Mouse (Mus musculus): ENCODE measurements around the gene Dlg4. TPM values are rescaled to one million over a fixed set of nuclear protein-coding genes. Genes with fewer than 3 reads are reported as not detected.

Gene Dlg4
- total and polyA plus RNA-seq, 3 experiments: 6.8 to 15.3 (median 7.3) TPM

- Histone ChIP-seq H3K4me1 (ENCODE audit: control insufficient read depth in 1 of 2, insufficient read depth in 2 of 2) (peaks cover 12 to 63% of the 10 kb centered on the region in 2 experiments), H3K4me3 (replicated peaks in 1 of 3; ENCODE audit: low read depth in 2 of 3, low read length in 2 of 3, poor library complexity in 1 of 3) (peak overlapping the region; percentile 62 to 96 (median 86)), H3K36me3 (replicated peaks in 1 of 2; ENCODE audit: control insufficient read depth in 1 of 2, insufficient read depth in 1 of 2, low read length in 1 of 2) (peaks cover 39 to 71% of the 10 kb centered on the region in 2 experiments), H3K9ac (ENCODE audit: insufficient read depth, low read depth) (peak overlapping the region; percentile 57), H3K9me3 (replicated peaks; ENCODE audit: low read length) (no peaks in the 10 kb centered on the region), H3K27me3 (replicated peaks) (no peaks in the 10 kb centered on the region), H3K79me2 (replicated peaks; ENCODE audit: control insufficient read depth, extremely low read depth, insufficient read depth, poor library complexity, severe bottlenecking) (peaks cover 46% of the 10 kb centered on the region), H3K4me2 (ENCODE audit: insufficient read depth, low read depth, poor library complexity, severe bottlenecking) (peak overlapping the region; percentile 72), H3K27ac (ENCODE audit: insufficient read depth, low read depth) (peak overlapping the region; percentile 84)
- in situ Hi-C loops (cut with MboI; ENCODE audit: low pct_ligation_motif_present, low pct_unique_long_range_greater_than_20kb, low sequenced_read_pairs): loop anchor here (25.0 kb wide), 1 partner anchor 914 kb away; the partner anchor contains the start of genes Per1 and Vamp2
- TF ChIP-seq USF1 (IDR thresholded peaks at IDR 0.05; ENCODE audit: low read depth, low read length) (no peak), JUN (IDR thresholded peaks at IDR 0.05; ENCODE audit: insufficient read depth, low read depth, low read length) (no peak), IRF4 (IDR thresholded peaks at IDR 0.05; ENCODE audit: low read depth, low read length) (no peak), MAZ (IDR thresholded peaks at IDR 0.05; ENCODE audit: low read depth, low read length) (no peak), ELF1 (IDR thresholded peaks at IDR 0.05; ENCODE audit: low read depth, low read length) (no peak), SMC3 (IDR thresholded peaks at IDR 0.05; ENCODE audit: low read depth, low read length) (no peak), USF2 (conservative IDR thresholded peaks at IDR 0.05; ENCODE audit: low read depth, low read length) (no peak), MAX (IDR thresholded peaks at IDR 0.05; ENCODE audit: low read length) (no peak), HCFC1 (IDR thresholded peaks at IDR 0.05; ENCODE audit: low read depth, low read length) (no peak), ZC3H11A (IDR thresholded peaks at IDR 0.05; ENCODE audit: low read depth, low read length) (no peak), TBP (conservative IDR thresholded peaks at IDR 0.05; ENCODE audit: low read depth, low read length) (no peak), SIN3A (IDR thresholded peaks at IDR 0.05; ENCODE audit: low read length) (no peak), MEF2A (IDR thresholded peaks at IDR 0.05; ENCODE audit: borderline replicate concordance, low read depth, low read length) (no peak), MXI1 (IDR thresholded peaks at IDR 0.05; ENCODE audit: low read depth, low read length) (no peak), ETS1 (conservative IDR thresholded peaks at IDR 0.05; ENCODE audit: low read depth, low read length) (no peak), UBTF (IDR thresholded peaks at IDR 0.05; ENCODE audit: low read depth, low read length) (no peak), NELFE (IDR thresholded peaks at IDR 0.05; ENCODE audit: low read depth, low read length) (no peak)
- dilution Hi-C loops (cut with MboI; ENCODE audit: extremely low pct_ligation_motif_present, extremely low pct_unique_long_range_greater_than_20kb, low sequenced_read_pairs): no loop called here
- DNase-seq (ENCODE audit: extremely low read depth): no peak
These were observed 15.6 kb upstream of the Dlg4 start for GRCm38 (mm10) chr11:70001159-70001558.

- H3K36me3 ChIP-seq (replicated peaks in 1 of 2; ENCODE audit: control insufficient read depth in 1 of 2, insufficient read depth in 1 of 2, low read length in 1 of 2): peaks cover 46 to 78% of the 10 kb centered on the region in 2 experiments
- peak; percentile 84 for DNase-seq (ENCODE audit: extremely low read depth)
- peaks cover 39% of the 10 kb centered on the region for H3K79me2 ChIP-seq (replicated peaks; ENCODE audit: control insufficient read depth, extremely low read depth, insufficient read depth, poor library complexity, severe bottlenecking)
- dilution Hi-C loops (cut with MboI; ENCODE audit: extremely low pct_ligation_motif_present, extremely low pct_unique_long_range_greater_than_20kb, low sequenced_read_pairs): no loop called here
- in situ Hi-C loops (cut with MboI; ENCODE audit: low pct_ligation_motif_present, low pct_unique_long_range_greater_than_20kb, low sequenced_read_pairs): loop anchor here (25.0 kb wide), 1 partner anchor 915 kb away; the partner anchor contains the start of genes Per1 and Vamp2
- no peaks in the 10 kb centered on the region for H3K9me3 ChIP-seq (replicated peaks; ENCODE audit: low read length)
- peak; percentile 33 for TF ChIP-seq SMC3 (IDR thresholded peaks at IDR 0.05; ENCODE audit: low read depth, low read length)
- TF ChIP-seq JUND (conservative IDR thresholded peaks at IDR 0.05; ENCODE audit: low read depth, low read length): no peak
- TF ChIP-seq ZC3H11A (IDR thresholded peaks at IDR 0.05; ENCODE audit: low read depth, low read length): no peak
- no peak for TF ChIP-seq CHD2 (IDR thresholded peaks at IDR 0.05; ENCODE audit: low read length)
- TF ChIP-seq RAD21 (IDR thresholded peaks at IDR 0.05; ENCODE audit: low read depth, low read length): peak; percentile 63
- TF ChIP-seq BHLHE40 (IDR thresholded peaks at IDR 0.05; ENCODE audit: low read depth, low read length): no peak
- no peak for TF ChIP-seq NRF1 (IDR thresholded peaks at IDR 0.05; ENCODE audit: low read depth, low read length)
- TF ChIP-seq CTCF (conservative IDR thresholded peaks at IDR 0.05 in 1 of 2, IDR thresholded peaks at IDR 0.05 in 1 of 2; ENCODE audit: low read depth in 2 of 2, low read length in 2 of 2): peak; percentile 73 to 75
- H3K27me3 ChIP-seq (replicated peaks): no peaks in the 10 kb centered on the region
- 0 out of 2 replicates have a peak overlapping the region, but pooled peaks have one; percentile 72 for H3K4me2 ChIP-seq (ENCODE audit: insufficient read depth, low read depth, poor library complexity, severe bottlenecking)
- H3K4me1 ChIP-seq (ENCODE audit: control insufficient read depth in 1 of 2, insufficient read depth in 2 of 2): peaks cover 12 to 63% of the 10 kb centered on the region in 2 experiments
- no peak overlapping the region for H3K4me3 ChIP-seq (replicated peaks in 1 of 3; ENCODE audit: low read depth in 2 of 3, low read length in 2 of 3, poor library complexity in 1 of 3)
- H3K27ac ChIP-seq (ENCODE audit: insufficient read depth, low read depth): no peak overlapping the region
- no peak overlapping the region for H3K9ac ChIP-seq (ENCODE audit: insufficient read depth, low read depth)
These were observed 14.9 kb upstream of the Dlg4 start for GRCm38 (mm10) chr11:70001865-70002264.

Data from CH12.LX (cell line).